Mouse (Mus musculus): ENCODE measurements around the gene 1700029I15Rik. TPM values are rescaled to one million over a fixed set of nuclear protein-coding genes. Genes with fewer than 3 reads are reported as not detected.

Gene 1700029I15Rik
- total RNA-seq, 1 experiment, result 1.3 TPM

DNA sequence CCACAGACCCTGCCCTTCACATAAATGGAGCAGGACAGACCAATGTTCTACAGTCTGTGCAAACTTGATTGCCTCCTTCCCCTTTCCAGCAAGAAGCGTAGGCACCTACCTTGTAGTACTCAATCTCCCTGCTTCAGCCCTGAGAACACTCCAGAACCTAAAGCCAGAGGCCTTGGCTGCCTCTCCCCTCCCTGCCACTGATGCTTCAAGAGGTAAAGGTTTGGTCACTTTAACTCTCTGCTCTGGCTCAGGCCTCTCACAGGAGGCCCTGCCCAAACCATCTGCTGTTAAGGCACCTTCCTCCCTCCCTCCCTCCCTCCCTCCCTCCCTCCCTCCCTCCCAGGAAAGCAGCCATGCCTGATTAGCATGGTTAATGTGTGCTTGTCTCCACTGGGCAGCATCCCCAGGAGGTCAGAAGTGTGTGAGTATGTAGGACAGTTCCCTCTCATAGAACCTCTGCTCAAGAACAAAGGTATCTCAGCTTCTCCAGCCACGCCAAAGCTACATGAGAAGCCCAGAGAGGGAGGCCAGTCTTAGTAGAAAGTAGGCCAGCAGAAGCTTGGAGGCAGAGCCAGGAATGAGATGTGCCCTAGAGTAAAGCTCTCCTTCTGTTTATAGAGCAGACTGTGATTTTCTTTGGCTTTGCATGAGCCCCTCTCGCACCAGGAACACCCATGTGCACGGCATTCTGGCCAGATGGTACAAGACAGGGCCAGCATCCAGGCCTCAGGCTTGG, 20.4 kb downstream of the 1700029I15Rik start:
- Histone ChIP-seq H3K4me1 (ENCODE audit: control insufficient read depth in 2 of 2, insufficient read depth in 2 of 2, low read length in 2 of 2, poor library complexity in 1 of 2) (peaks cover 0 to 3% of the 10 kb centered on the region in 2 experiments; a peak in 1 of 4 replicates), H3K9ac (ENCODE audit: insufficient read depth, low read depth, low read length, poor library complexity, severe bottlenecking) (no peak overlapping the region), H3K4me3 (ENCODE audit: insufficient read depth in 1 of 2, low read depth in 1 of 2, low read length in 2 of 2, poor library complexity in 1 of 2, severe bottlenecking in 1 of 2) (no peak overlapping the region), H3K9me3 (ENCODE audit: control insufficient read depth, insufficient read depth, low read depth, low read length) (no peaks in the 10 kb centered on the region), H3K36me3 (ENCODE audit: control insufficient read depth, insufficient read depth, low read length, poor library complexity, severe bottlenecking) (peaks cover 12% of the 10 kb centered on the region), H3K27ac (ENCODE audit: insufficient read depth, low read depth, low read length, poor library complexity, severe bottlenecking) (no peak overlapping the region)
- in situ Hi-C loops (cut with MboI; ENCODE audit: low sequenced_read_pairs in 2 of 2, unreplicated experiment in 2 of 2), result no loop called here
- DNase-seq (ENCODE audit: low read depth, low spot score), result no peak
- TF ChIP-seq HCFC1 (IDR thresholded peaks at IDR 0.05; ENCODE audit: borderline replicate concordance, insufficient read depth, low read length), result no peak
- no peak for TF ChIP-seq ZNF384 (IDR thresholded peaks at IDR 0.05; ENCODE audit: low read depth, low read length)
- no peak for TF ChIP-seq CHD2 (IDR thresholded peaks at IDR 0.05; ENCODE audit: low read depth, low read length)
- no peak for TF ChIP-seq MAFK (IDR thresholded peaks at IDR 0.05; ENCODE audit: insufficient read depth, low read depth, low read length)
- no peak for TF ChIP-seq ZC3H11A (IDR thresholded peaks at IDR 0.05; ENCODE audit: borderline replicate concordance, low read depth, low read length)

DNA sequence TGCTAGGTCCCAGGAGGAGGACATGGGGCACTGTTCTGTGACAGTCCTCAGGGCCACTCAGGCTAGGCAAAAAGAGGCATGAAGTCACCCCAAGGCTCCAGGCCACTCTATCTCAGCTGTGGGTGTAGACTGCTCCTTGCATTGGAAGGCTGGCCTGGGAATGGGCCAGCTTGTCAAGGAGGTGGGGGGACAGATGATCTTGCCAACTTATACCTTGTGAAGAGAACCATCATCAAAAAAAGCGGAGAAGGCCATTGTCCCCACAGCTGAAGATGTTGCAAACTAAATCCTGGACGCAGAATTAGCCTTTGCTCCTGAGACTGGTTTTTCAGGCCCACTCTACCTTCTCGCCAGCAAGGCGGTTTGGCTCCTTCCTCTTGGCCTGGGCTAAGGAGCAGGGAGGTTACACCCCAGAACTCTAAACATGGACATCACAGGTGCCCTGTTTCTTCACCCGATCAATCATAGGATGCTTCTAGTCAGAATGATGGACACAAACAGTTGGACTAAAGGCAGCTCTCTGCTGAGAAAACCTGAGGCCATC, 21.5 kb downstream of the 1700029I15Rik start:
- H3K27ac ChIP-seq (ENCODE audit: insufficient read depth, low read depth, low read length, poor library complexity, severe bottlenecking), result no peak overlapping the region
- peaks cover 0 to 3% of the 10 kb centered on the region in 2 experiments; a peak in 1 of 4 replicates for H3K4me1 ChIP-seq (ENCODE audit: control insufficient read depth in 2 of 2, insufficient read depth in 2 of 2, low read length in 2 of 2, poor library complexity in 1 of 2)
- no peak for DNase-seq (ENCODE audit: low read depth, low spot score)
- peaks cover 21% of the 10 kb centered on the region for H3K36me3 ChIP-seq (ENCODE audit: control insufficient read depth, insufficient read depth, low read length, poor library complexity, severe bottlenecking)
- in situ Hi-C loops (cut with MboI; ENCODE audit: low sequenced_read_pairs in 2 of 2, unreplicated experiment in 2 of 2), result no loop called here
- no peak overlapping the region for H3K9ac ChIP-seq (ENCODE audit: insufficient read depth, low read depth, low read length, poor library complexity, severe bottlenecking)
- H3K9me3 ChIP-seq (ENCODE audit: control insufficient read depth, insufficient read depth, low read depth, low read length), result no peaks in the 10 kb centered on the region
- TF ChIP-seq HCFC1 (IDR thresholded peaks at IDR 0.05; ENCODE audit: borderline replicate concordance, insufficient read depth, low read length) (no peak), ZC3H11A (IDR thresholded peaks at IDR 0.05; ENCODE audit: borderline replicate concordance, low read depth, low read length) (no peak), CHD2 (IDR thresholded peaks at IDR 0.05; ENCODE audit: low read depth, low read length) (no peak), ZNF384 (IDR thresholded peaks at IDR 0.05; ENCODE audit: low read depth, low read length) (no peak), MAFK (IDR thresholded peaks at IDR 0.05; ENCODE audit: insufficient read depth, low read depth, low read length) (no peak)
- H3K4me3 ChIP-seq (ENCODE audit: insufficient read depth in 1 of 2, low read depth in 1 of 2, low read length in 2 of 2, poor library complexity in 1 of 2, severe bottlenecking in 1 of 2), result no peak overlapping the region

DNA sequence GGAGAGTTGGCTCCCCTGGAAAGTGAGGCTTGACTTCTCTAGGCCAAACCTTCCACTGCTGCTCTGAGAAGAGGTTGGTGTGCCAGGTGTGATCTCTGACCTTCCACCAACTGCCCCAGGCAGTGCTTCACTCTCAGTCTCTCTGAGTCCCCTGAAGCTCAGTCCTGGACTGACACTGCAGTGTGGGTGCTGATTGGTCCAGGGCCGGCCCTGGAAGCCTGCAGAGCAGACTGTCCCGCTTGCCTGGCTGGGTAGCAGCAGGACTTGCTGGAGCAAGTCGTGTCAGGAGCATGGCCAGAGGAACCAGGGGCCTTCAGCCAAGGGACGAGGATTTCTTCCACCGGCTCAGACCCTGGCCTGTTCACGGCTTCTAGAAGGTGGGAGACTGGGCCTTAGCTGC, 22.4 kb downstream of the 1700029I15Rik start:
- Histone ChIP-seq H3K4me1 (ENCODE audit: control insufficient read depth in 2 of 2, insufficient read depth in 2 of 2, low read length in 2 of 2, poor library complexity in 1 of 2) (peaks cover 0 to 3% of the 10 kb centered on the region in 2 experiments; a peak in 1 of 4 replicates), H3K4me3 (ENCODE audit: insufficient read depth in 1 of 2, low read depth in 1 of 2, low read length in 2 of 2, poor library complexity in 1 of 2, severe bottlenecking in 1 of 2) (no peak overlapping the region), H3K9ac (ENCODE audit: insufficient read depth, low read depth, low read length, poor library complexity, severe bottlenecking) (no peak overlapping the region), H3K36me3 (ENCODE audit: control insufficient read depth, insufficient read depth, low read length, poor library complexity, severe bottlenecking) (peaks cover 27% of the 10 kb centered on the region), H3K27ac (ENCODE audit: insufficient read depth, low read depth, low read length, poor library complexity, severe bottlenecking) (no peak overlapping the region), H3K9me3 (ENCODE audit: control insufficient read depth, insufficient read depth, low read depth, low read length) (no peaks in the 10 kb centered on the region)
- DNase-seq (ENCODE audit: low read depth, low spot score), result no peak
- in situ Hi-C loops (cut with MboI; ENCODE audit: low sequenced_read_pairs in 2 of 2, unreplicated experiment in 2 of 2), result no loop called here
- TF ChIP-seq HCFC1 (IDR thresholded peaks at IDR 0.05; ENCODE audit: borderline replicate concordance, insufficient read depth, low read length) (no peak), MAFK (IDR thresholded peaks at IDR 0.05; ENCODE audit: insufficient read depth, low read depth, low read length) (no peak), CHD2 (IDR thresholded peaks at IDR 0.05; ENCODE audit: low read depth, low read length) (no peak), ZNF384 (IDR thresholded peaks at IDR 0.05; ENCODE audit: low read depth, low read length) (no peak), ZC3H11A (IDR thresholded peaks at IDR 0.05; ENCODE audit: borderline replicate concordance, low read depth, low read length) (no peak)

DNA sequence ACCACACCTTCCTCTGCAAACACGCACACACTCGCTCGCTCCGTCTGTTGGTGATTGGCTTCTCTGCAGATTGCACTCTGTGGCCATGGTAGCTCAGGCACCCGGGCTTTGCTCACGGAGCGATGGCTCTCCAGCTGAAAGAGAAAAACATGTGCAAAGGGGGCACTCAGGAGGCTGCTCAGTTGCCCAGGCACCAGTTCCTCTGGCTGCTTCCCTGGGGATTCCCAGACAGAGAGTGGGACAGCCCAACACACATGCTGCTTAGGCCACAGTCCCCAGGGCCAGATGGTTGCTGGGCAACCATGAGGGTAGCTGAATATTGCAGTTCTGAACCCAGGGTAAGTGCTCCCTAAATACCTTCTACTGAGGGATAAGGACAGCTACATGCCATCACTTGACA, 23.3 kb downstream of the 1700029I15Rik start:
- no peak overlapping the region for H3K27ac ChIP-seq (ENCODE audit: insufficient read depth, low read depth, low read length, poor library complexity, severe bottlenecking)
- in situ Hi-C loops (cut with MboI; ENCODE audit: low sequenced_read_pairs in 2 of 2, unreplicated experiment in 2 of 2), result no loop called here

More for the DNA sequence above, 23.3 kb downstream of the 1700029I15Rik start:
- no peak overlapping the region for H3K4me3 ChIP-seq (ENCODE audit: insufficient read depth in 1 of 2, low read depth in 1 of 2, low read length in 2 of 2, poor library complexity in 1 of 2, severe bottlenecking in 1 of 2)
- H3K9ac ChIP-seq (ENCODE audit: insufficient read depth, low read depth, low read length, poor library complexity, severe bottlenecking), result no peak overlapping the region
- peaks cover 37% of the 10 kb centered on the region for H3K36me3 ChIP-seq (ENCODE audit: control insufficient read depth, insufficient read depth, low read length, poor library complexity, severe bottlenecking)
- TF ChIP-seq HCFC1 (IDR thresholded peaks at IDR 0.05; ENCODE audit: borderline replicate concordance, insufficient read depth, low read length) (no peak), MAFK (IDR thresholded peaks at IDR 0.05; ENCODE audit: insufficient read depth, low read depth, low read length) (no peak), ZC3H11A (IDR thresholded peaks at IDR 0.05; ENCODE audit: borderline replicate concordance, low read depth, low read length) (no peak), CHD2 (IDR thresholded peaks at IDR 0.05; ENCODE audit: low read depth, low read length) (no peak), ZNF384 (IDR thresholded peaks at IDR 0.05; ENCODE audit: low read depth, low read length) (no peak)
- H3K4me1 ChIP-seq (ENCODE audit: control insufficient read depth in 2 of 2, insufficient read depth in 2 of 2, low read length in 2 of 2, poor library complexity in 1 of 2), result peaks cover 0 to 3% of the 10 kb centered on the region in 2 experiments; a peak in 1 of 4 replicates
- H3K9me3 ChIP-seq (ENCODE audit: control insufficient read depth, insufficient read depth, low read depth, low read length), result no peaks in the 10 kb centered on the region
- DNase-seq (ENCODE audit: low read depth, low spot score), result no peak
